In genomic region chr2:163735980-163736379, GRCm38 (mm10) we compare ENCODE assay signal across 9 mouse cellular contexts. TPM values are rescaled to one million over a fixed set of nuclear protein-coding genes. Genes with fewer than 3 reads are reported as not detected.
A peak's percentile ranks its signal among the peaks of the same experiment; 100 is the strongest.
DNase-seq lines count a peak whose midpoint lies in the region; ATAC-seq lines count a peak whose summit lies in the region.
"Had no signal": no experiment of that assay in that cellular context is flagged by ENCODE, and none has a peak within 500 bp of the region (broad histone marks: within the 10 kb centered on the region; RNA-seq: fewer than 3 reads in every experiment).

No protein-coding gene starts in this region.

- no peak overlapping the region for H3K4me3 ChIP-seq in neural tube, embryonic 13.5 days
- no peak overlapping the region for H3K4me3 ChIP-seq in neural tube, embryonic 15.5 days (replicated peaks)
- H3K4me3 ChIP-seq in heart, embryonic 12.5 days = no peak overlapping the region
- H3K4me3 ChIP-seq: limb, embryonic 12.5 days had no signal

- WGBS in neural tube, embryonic 13.5 days = 71% methylated on average over 6 of the region's 6 CpGs
- 71% methylated on average over 6 of the region's 6 CpGs for WGBS in neural tube, embryonic 15.5 days
- WGBS in heart, embryonic 12.5 days = 39% methylated on average over 6 of the region's 6 CpGs

- peaks cover 6% of the 10 kb centered on the region; the same call in 1 of the 2 replicates for H3K4me1 ChIP-seq in neural tube, embryonic 13.5 days (replicated peaks)
- H3K4me1 ChIP-seq in neural tube, embryonic 15.5 days = no peaks in the 10 kb centered on the region
- peaks cover 29% of the 10 kb centered on the region for H3K4me1 ChIP-seq in heart, embryonic 12.5 days (replicated peaks)
- H3K4me1 ChIP-seq: limb, embryonic 12.5 days had no signal

- peak; percentile 73 for DNase-seq in kidney, postnatal 10 days
- DNase-seq in cerebellum, adult 9-10 months = no peak
- DNase-seq in thymus, postnatal 0 days (ENCODE audit: low spot score) = no peak
- DNase-seq in B cell, adult 2 months = no peak

- no peaks in the 10 kb centered on the region for H3K9me3 ChIP-seq in neural tube, embryonic 13.5 days
- no peaks in the 10 kb centered on the region for H3K9me3 ChIP-seq in neural tube, embryonic 15.5 days (replicated peaks)
- H3K9me3 ChIP-seq in heart, embryonic 12.5 days (replicated peaks) = no peaks in the 10 kb centered on the region
- H3K9me3 ChIP-seq: limb, embryonic 12.5 days had no signal

- H3K27me3 ChIP-seq in neural tube, embryonic 13.5 days = no peaks in the 10 kb centered on the region
- H3K27me3 ChIP-seq in neural tube, embryonic 15.5 days (replicated peaks) = no peaks in the 10 kb centered on the region
- no peaks in the 10 kb centered on the region for H3K27me3 ChIP-seq in heart, embryonic 12.5 days (replicated peaks)
- H3K27me3 ChIP-seq: limb, embryonic 12.5 days had no signal

- H3K27ac ChIP-seq in neural tube, embryonic 13.5 days (replicated peaks) = no peak overlapping the region
- H3K27ac ChIP-seq in neural tube, embryonic 15.5 days (replicated peaks) = no peak overlapping the region
- H3K27ac ChIP-seq in heart, embryonic 12.5 days (ENCODE audit: poor library complexity, severe bottlenecking) = peak overlapping the region; percentile 21; the same call in 1 of the 2 replicates
- H3K27ac ChIP-seq: limb, embryonic 12.5 days had no signal

- no peak overlapping the region for H3K9ac ChIP-seq in neural tube, embryonic 13.5 days
- H3K9ac ChIP-seq in neural tube, embryonic 15.5 days (replicated peaks) = no peak overlapping the region
- H3K9ac ChIP-seq in heart, embryonic 12.5 days = no peak overlapping the region
- H3K9ac ChIP-seq: limb, embryonic 12.5 days had no signal

- no peak overlapping the region for H3K4me2 ChIP-seq in neural tube, embryonic 13.5 days
- H3K4me2 ChIP-seq in neural tube, embryonic 15.5 days = no peak overlapping the region
- H3K4me2 ChIP-seq in heart, embryonic 12.5 days = no peak overlapping the region
- H3K4me2 ChIP-seq: limb, embryonic 12.5 days had no signal

- H3K36me3 ChIP-seq in neural tube, embryonic 13.5 days = peaks cover 5% of the 10 kb centered on the region; the same call in 1 of the 2 replicates
- H3K36me3 ChIP-seq in neural tube, embryonic 15.5 days = no peaks in the 10 kb centered on the region
- peaks cover 16% of the 10 kb centered on the region for H3K36me3 ChIP-seq in heart, embryonic 12.5 days

- peak; percentile 19; the same call in 1 of the 2 replicates for ATAC-seq in neural tube, embryonic 13.5 days (ENCODE audit: low read depth)
- ATAC-seq in neural tube, embryonic 15.5 days (ENCODE audit: low FRiP score) = no peak
- ATAC-seq in heart, embryonic 12.5 days (ENCODE audit: insufficient number of reproducible peaks, low FRiP score) = peak; percentile 77
- peak; percentile 68 for ATAC-seq in megakaryocyte-erythroid progenitor cell, adult 5-6 weeks (replicated peaks; ENCODE audit: low FRiP score, low TSS enrichment, poor library complexity, severe bottlenecking)

RNA-seq across cellular contexts. Expression of gene Ada, which starts 14.1 kb away (rescaled TPM):
- 1.9 and 2.5 TPM in 2 replicates for polyA plus RNA-seq in neural tube, embryonic 13.5 days (2015; fragmentation: Nextera tagmentation; extraction: Ambion mirVana)
- 4.2 and 10.1 TPM in 2 replicates for polyA plus RNA-seq in neural tube, embryonic 15.5 days (2015; fragmentation: Nextera tagmentation; extraction: Ambion mirVana)
- polyA plus RNA-seq in heart, embryonic 12.5 days (2016; fragmentation: Nextera tagmentation; extraction: Ambion mirVana) = 3.6 and 3.7 TPM in 2 replicates
- total RNA-seq in megakaryocyte-erythroid progenitor cell, adult 5-6 weeks (2014; fragmentation: Nextera tagmentation) = 8.0 and 10.6 TPM in 2 replicates
- 9.1 and 14.4 TPM in 2 replicates for total RNA-seq in megakaryocyte-erythroid progenitor cell, adult 5-6 weeks (2017)
- polyA plus RNA-seq in thymus, postnatal 0 days (2015; fragmentation: Nextera tagmentation; extraction: Ambion mirVana) = 73.2 and 83.0 TPM in 2 replicates
